Mouse (Mus musculus) lung, adult 2 months (tissue): ENCODE results near the gene Xxylt1.

Source experiments
- CTCF ChIP-seq: fragments of 200-500 bp; IDR thresholded peaks from 2 replicates; pipeline ENCODE4 v1.5.1; 2011; ENCODE audit warnings: mild to moderate bottlenecking, low read length, control low read depth; ENCODE audit not compliant: insufficient read depth
- POLR2A ChIP-seq: fragments of 200-500 bp; IDR thresholded peaks from 2 replicates; pipeline ENCODE4 v1.6.1; 2011; ENCODE audit warnings: low read depth, mild to moderate bottlenecking, control low read depth, low read length, borderline replicate concordance; ENCODE audit errors: extremely low read depth

GRCm38 (mm10) chr16:31062918-31063317, 18.3 kb downstream of the Xxylt1 start:
- TF ChIP-seq POLR2A (no peak), CTCF (no peak)
